In genomic region chr12:45067686-45068085, GRCm38 (mm10) we compare ENCODE assay signal across 10 mouse cellular contexts. TPM values are rescaled to one million over a fixed set of nuclear protein-coding genes. Genes with fewer than 3 reads are reported as not detected.
A peak's percentile ranks its signal among the peaks of the same experiment; 100 is the strongest.
DNase-seq lines count a peak whose midpoint lies in the region; ATAC-seq and TF ChIP-seq lines count a peak whose summit lies in the region.
"Had no signal": no experiment of that assay in that cellular context is flagged by ENCODE, and none has a peak within 500 bp of the region (broad histone marks: within the 10 kb centered on the region; RNA-seq: fewer than 3 reads in every experiment).

No protein-coding gene starts in this region.

- H3K36me3 ChIP-seq in heart, adult 2 months (ENCODE audit: control insufficient read depth, insufficient read depth, low read length): no peaks in the 10 kb centered on the region
- H3K36me3 ChIP-seq in lung, embryonic 14.5 days (ENCODE audit: insufficient read depth): no peaks in the 10 kb centered on the region
- no peaks in the 10 kb centered on the region for H3K36me3 ChIP-seq in liver, embryonic 14.5 days (replicated peaks; ENCODE audit: control insufficient read depth, insufficient read depth, low read depth)
- no peaks in the 10 kb centered on the region for H3K36me3 ChIP-seq in stomach, embryonic 16.5 days (ENCODE audit: control insufficient read depth, insufficient read depth, low read length)

- TF ChIP-seq EP300 in heart, adult 2 months (IDR thresholded peaks at IDR 0.05; ENCODE audit: insufficient read depth, low read depth, low read length): no peak
- no peak for TF ChIP-seq EP300 in liver, embryonic 14.5 days (IDR thresholded peaks at IDR 0.05; ENCODE audit: low read depth)

- no peaks in the 10 kb centered on the region for H3K79me2 ChIP-seq in heart, adult 2 months (replicated peaks; ENCODE audit: control insufficient read depth, insufficient read depth, low read length)

- no peak for TF ChIP-seq POLR2A in heart, adult 2 months (IDR thresholded peaks at IDR 0.05; ENCODE audit: insufficient read depth, low read depth, low read length)

- intact Hi-C loops in heart, adult 2 months (cut with DNase I): no loop called here
- intact Hi-C loops in heart, postnatal 25 days (cut with DNase I): no loop called here

- H3K9ac ChIP-seq in heart, adult 2 months (ENCODE audit: low read depth, low read length): no peak overlapping the region
- no peak overlapping the region; the same call in 1 of the 2 replicates for H3K9ac ChIP-seq in lung, embryonic 14.5 days
- H3K9ac ChIP-seq in liver, embryonic 14.5 days (replicated peaks): no peak overlapping the region
- peak overlapping the region; percentile 54 for H3K9ac ChIP-seq in stomach, embryonic 16.5 days (ENCODE audit: low read length)

- no peak for DNase-seq in heart, adult 2 months
- DNase-seq in heart, postnatal 25 days (ENCODE audit: low spot score): no peak
- DNase-seq in lung, embryonic 14.5 days: no peak
- no peak for DNase-seq in lung, postnatal 4 days
- no peak for DNase-seq in liver, embryonic 14.5 days (ENCODE audit: low read depth in 3 of 3, low spot score in 3 of 3)
- no peak for DNase-seq in frontal cortex, postnatal 14 days (ENCODE audit: low spot score in 2 of 2)
- no peak for DNase-seq in thymus, postnatal 10 days (ENCODE audit: low spot score in 2 of 2)
- DNase-seq: B cell, adult 2 months; lung, adult 18-20 months had no signal

- WGBS in heart, adult 2 months: 25% methylated on average over 3 of the region's 3 CpGs
- WGBS in lung, embryonic 14.5 days: 13% methylated on average over 3 of the region's 3 CpGs
- 12% methylated on average over 3 of the region's 3 CpGs for WGBS in liver, embryonic 14.5 days (ENCODE audit: insufficient replicate concordance)
- 30% methylated on average over 3 of the region's 3 CpGs for WGBS in stomach, embryonic 16.5 days

- ATAC-seq in lung, embryonic 14.5 days (ENCODE audit: insufficient read depth): no peak
- ATAC-seq in liver, embryonic 14.5 days (ENCODE audit: insufficient read depth): no peak
- no peak for ATAC-seq in stomach, embryonic 16.5 days (ENCODE audit: insufficient read depth, low FRiP score)

- H3K4me2 ChIP-seq in lung, embryonic 14.5 days: peak overlapping the region; percentile 35; the same call in 1 of the 2 replicates
- peak overlapping the region; percentile 32 for H3K4me2 ChIP-seq in liver, embryonic 14.5 days (ENCODE audit: low read depth)
- H3K4me2 ChIP-seq in stomach, embryonic 16.5 days (ENCODE audit: low read depth, low read length): peak overlapping the region; percentile 45

- no peaks in the 10 kb centered on the region for H3K27me3 ChIP-seq in heart, adult 2 months (ENCODE audit: control insufficient read depth, insufficient read depth, low read length)
- H3K27me3 ChIP-seq in lung, embryonic 14.5 days (ENCODE audit: insufficient read depth, low read length): no peaks in the 10 kb centered on the region
- no peaks in the 10 kb centered on the region for H3K27me3 ChIP-seq in liver, embryonic 14.5 days (ENCODE audit: control insufficient read depth, insufficient read depth, low read length)
- no peaks in the 10 kb centered on the region for H3K27me3 ChIP-seq in stomach, embryonic 16.5 days (ENCODE audit: control insufficient read depth, insufficient read depth, low read length)

- TF ChIP-seq CTCF in heart, adult 2 months (IDR thresholded peaks at IDR 0.05): no peak
- TF ChIP-seq CTCF in lung, embryonic 14.5 days (IDR thresholded peaks at IDR 0.05; ENCODE audit: low read depth): no peak
- TF ChIP-seq CTCF in liver, embryonic 14.5 days (IDR thresholded peaks at IDR 0.05; ENCODE audit: low read depth): no peak

- no peaks in the 10 kb centered on the region for H3K9me3 ChIP-seq in lung, embryonic 14.5 days (ENCODE audit: low read depth, low read length)
- H3K9me3 ChIP-seq in liver, embryonic 14.5 days (ENCODE audit: control insufficient read depth, low read length): no peaks in the 10 kb centered on the region
- H3K9me3 ChIP-seq in stomach, embryonic 16.5 days (replicated peaks; ENCODE audit: control insufficient read depth, low read length): 0 out of 2 replicates have a peak, but pooled peaks cover 4% of the 10 kb centered on the region

- H3K4me3 ChIP-seq in heart, adult 2 months: no peak overlapping the region
- no peak overlapping the region for H3K4me3 ChIP-seq in lung, embryonic 14.5 days (ENCODE audit: low read depth, low read length)
- no peak overlapping the region for H3K4me3 ChIP-seq in liver, embryonic 14.5 days (ENCODE audit: insufficient read depth in 1 of 2, low read depth in 2 of 2, low read length in 2 of 2)
- peak overlapping the region; percentile 8; the same call in 1 of the 2 replicates for H3K4me3 ChIP-seq in stomach, embryonic 16.5 days (replicated peaks; ENCODE audit: low read length)

- H3K27ac ChIP-seq in heart, adult 2 months: peak overlapping the region; percentile 29
- no peak overlapping the region for H3K27ac ChIP-seq in lung, embryonic 14.5 days (ENCODE audit: low read depth)
- H3K27ac ChIP-seq in liver, embryonic 14.5 days: no peak overlapping the region
- peak overlapping the region; percentile 64 for H3K27ac ChIP-seq in stomach, embryonic 16.5 days (ENCODE audit: low read length)

- H3K4me1 ChIP-seq in heart, adult 2 months (ENCODE audit: control insufficient read depth, insufficient read depth, low read length): peaks cover 5% of the 10 kb centered on the region
- no peaks in the 10 kb centered on the region; the same call in 1 of the 2 replicates for H3K4me1 ChIP-seq in lung, embryonic 14.5 days (ENCODE audit: insufficient read depth)
- H3K4me1 ChIP-seq in liver, embryonic 14.5 days (replicated peaks; ENCODE audit: control insufficient read depth in 2 of 2, insufficient read depth in 2 of 2, low read length in 1 of 2): peaks cover 0 to 4% of the 10 kb centered on the region in 2 experiments; a peak in 2 of 4 replicates
- peaks cover 19% of the 10 kb centered on the region for H3K4me1 ChIP-seq in stomach, embryonic 16.5 days (ENCODE audit: control insufficient read depth, insufficient read depth, low read length)

RNA-seq across cellular contexts. Expression of gene Stxbp6, which starts 6.8 kb away (rescaled TPM):
- 1 to 10 TPM; 5.1 to 9.2 TPM for total RNA-seq in heart, adult 2 months (2021)
- polyA plus RNA-seq in heart, adult 2 months (2012; rRNA removed): 7.9 and 17.3 TPM in 2 replicates
- total RNA-seq in heart, postnatal 25 days (2021): 10 to 100 TPM in 1 of 2 experiments, 1 to 10 TPM in 1; 9.3 to 16.5 TPM
- polyA plus RNA-seq in lung, embryonic 14.5 days (2014; fragmentation: Nextera tagmentation; extraction: Ambion mirVana): 6.4 and 9.7 TPM in 2 replicates
- 1.9 and 3.0 TPM in 2 replicates for polyA plus RNA-seq in liver, embryonic 14.5 days (2012; rRNA removed)
- polyA plus RNA-seq in liver, embryonic 14.5 days (2014; fragmentation: Nextera tagmentation; extraction: Ambion mirVana): 2.6 and 3.6 TPM in 2 replicates
- polyA plus RNA-seq in stomach, embryonic 16.5 days (2015; fragmentation: Nextera tagmentation; extraction: Ambion mirVana): 19.1 and 23.3 TPM in 2 replicates

Comparison
In these comparisons a context has a peak if more than half of its experiments do, and no peak if none do; other contexts are left out.
1. H3K27ac ChIP-seq: peak in heart, adult 2 months (single experiment) and stomach, embryonic 16.5 days (single experiment); none in lung, embryonic 14.5 days (single experiment) and liver, embryonic 14.5 days (single experiment).
2. Peak in every context shown above with its lines, with median percentiles within 50 percentile points of each other: H3K4me2 ChIP-seq.